Mouse (Mus musculus): ENCODE measurements around the gene Ube2h.

DNA sequence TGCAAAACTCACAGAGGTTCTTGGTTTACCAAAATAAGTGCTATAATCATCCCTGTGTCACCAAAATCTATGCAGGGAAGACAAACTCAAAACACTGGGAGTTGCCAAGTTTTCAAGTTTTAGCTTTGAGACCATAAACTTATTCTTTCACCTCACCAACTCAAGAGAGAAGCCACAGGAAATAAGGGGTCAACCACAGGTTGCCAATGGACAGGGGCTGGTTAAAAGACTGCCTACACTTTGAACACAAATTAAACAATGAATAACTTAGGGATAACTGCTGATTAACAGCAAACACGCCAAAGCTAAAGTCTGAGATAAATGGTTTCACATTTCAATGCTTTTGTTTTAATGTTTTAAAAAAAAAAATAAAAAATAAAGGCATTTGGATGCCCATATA lies 5.2 kb downstream of the Ube2h start:
- TF ChIP-seq CTCF (IDR thresholded peaks at IDR 0.05; ENCODE audit: control insufficient read depth, insufficient read depth, low read length), result no peak
- no peak for TF ChIP-seq POLR2A (IDR thresholded peaks at IDR 0.05; ENCODE audit: borderline replicate concordance, control insufficient read depth, low read depth, low read length)
